Mouse (Mus musculus): ENCODE measurements around the gene Doc2g.

- TF ChIP-seq CTCF (IDR thresholded peaks at IDR 0.05; ENCODE audit: low read depth, low read length) (no peak), POLR2A (IDR thresholded peaks at IDR 0.05; ENCODE audit: borderline replicate concordance, low read depth, low read length) (no peak)
These were observed 15.0 kb upstream of the Doc2g start for GRCm38 (mm10) chr19:3988066-3988465.
